Mouse (Mus musculus) embryonic stem cell, embryonic (primary cell): Measurements from ENCODE around the gene Mrpl12.

Experiments used
- CTCF ChIA-PET, 4 experiments: fragments of 300-600 bp in 2 of 4; fragments of 350-600 bp in 2 of 4; sonication (Branson Sonifier 250); formaldehyde crosslinking; loops; one replicate each; lab custom pipeline; 2022; ENCODE audit warnings: inconsistent platforms in 2 of 4; lab: Charles Lee
- POLR2A ChIA-PET, 4 experiments: fragments of 300-600 bp in 2 of 4; fragments of 350-600 bp in 2 of 4; sonication (Branson Sonifier 250); formaldehyde crosslinking; loops; one replicate each; lab custom pipeline; 2022; ENCODE audit warnings: antibody characterized with exemption in 4 of 4, inconsistent platforms in 1 of 4; lab: Charles Lee

The Mrpl12 gene

DNA sequence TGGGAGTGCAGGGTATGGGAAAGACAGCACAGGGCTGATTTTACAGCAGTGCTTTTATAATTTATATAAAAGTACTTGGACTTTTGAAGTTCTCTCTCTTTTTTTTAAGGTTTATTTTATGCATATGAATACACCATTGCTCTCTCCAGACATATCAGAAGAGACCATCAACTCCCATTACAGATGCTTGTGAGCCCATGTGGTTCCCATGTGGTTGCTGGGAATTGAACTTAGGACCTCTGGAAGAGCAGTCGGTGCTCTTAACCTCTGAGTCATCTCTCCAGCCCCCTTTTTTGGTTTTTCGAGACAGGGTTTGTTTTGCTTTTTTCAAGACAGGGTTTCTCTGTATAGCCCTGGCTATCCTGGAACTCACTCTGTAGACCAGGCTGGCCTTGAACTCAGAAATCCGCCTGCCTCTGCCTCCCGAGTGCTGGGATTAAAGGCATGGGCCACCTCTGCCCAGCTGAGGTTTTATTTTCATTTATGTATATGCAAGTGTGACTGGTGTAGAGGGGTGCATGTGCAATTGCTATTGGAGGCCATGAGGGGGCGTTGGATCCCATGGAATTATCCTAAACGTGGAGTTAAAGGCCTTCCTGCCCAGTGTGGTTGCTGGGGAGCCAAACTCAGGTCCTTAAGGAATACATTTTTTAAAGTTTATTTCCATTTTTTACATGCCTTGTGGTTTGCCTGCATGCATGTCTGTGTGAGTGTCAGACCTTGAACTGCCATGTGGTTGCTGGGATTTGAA lies 25.4 kb upstream of the Mrpl12 start:
- ChIA-PET POLR2A (interaction anchor here (1.0 to 3.6 kb wide), 13 partner anchors 8 to 30 kb away, joined by 3 to 58 read pairs (median 7); partner anchors contain the start of genes Arl16 (in 4 of the 4) and Mrpl12 (in 2 of the 4)), CTCF (interaction anchor here in 2 of 4 experiments (0.6 to 1.8 kb wide), 4 partner anchors 8 to 588 kb away, joined by 3 to 6 read pairs (median 4); partner anchors contain the start of genes Arl16 (in 2 of the 2) and Mrpl12 (in 1 of the 2))

DNA sequence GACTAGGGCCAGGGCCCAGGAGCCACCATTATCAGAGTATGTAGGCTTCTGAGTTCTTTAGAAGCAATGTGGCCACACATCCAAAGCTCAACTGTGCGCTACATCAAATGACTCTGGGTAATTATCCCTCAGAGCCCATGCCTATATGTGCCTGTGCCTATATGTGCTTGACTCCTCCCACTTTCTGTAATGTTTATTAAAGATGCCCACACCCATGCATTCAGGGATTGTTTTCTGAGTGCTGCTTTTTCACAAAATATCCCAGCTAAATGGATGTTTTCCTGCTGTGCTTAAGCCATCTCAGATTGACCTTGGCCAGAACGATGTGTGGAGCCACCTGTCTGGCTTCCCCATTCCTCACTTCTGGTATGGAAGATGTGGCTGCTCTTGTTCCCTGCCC lies 20.9 kb upstream of the Mrpl12 start:
- POLR2A ChIA-PET = interaction anchor here (0.6 to 2.0 kb wide), 8 partner anchors 10 to 281 kb away, joined by 3 to 10 read pairs (median 4); partner anchors contain the start of genes Mrpl12 (in 2 of the 4), Pde6g (in 1 of the 4) and Slc25a10 (in 1 of the 4)
- CTCF ChIA-PET = no interaction called here

DNA sequence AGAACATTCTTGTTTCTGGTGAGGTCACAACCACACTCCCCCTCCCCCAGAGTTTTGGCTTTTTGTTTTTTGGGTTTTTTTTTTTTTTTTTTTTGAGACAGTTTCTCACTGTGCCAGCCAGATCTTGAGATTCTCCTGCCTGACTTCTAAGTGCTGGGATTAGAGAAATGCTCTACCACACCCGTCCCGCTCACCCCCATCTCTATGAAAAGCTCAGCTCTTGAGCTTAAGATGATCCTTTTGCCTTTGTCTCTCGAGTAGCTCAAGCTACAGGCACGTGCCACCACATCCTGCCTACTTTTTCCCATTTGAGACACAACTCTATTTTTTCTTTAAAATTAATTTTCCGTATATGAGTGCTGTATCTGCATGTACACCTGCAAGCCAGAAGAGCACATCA lies 20.0 kb upstream of the Mrpl12 start:
- ChIA-PET CTCF (interaction anchor here in 1 of 4 experiments (0.6 kb wide), 1 partner anchor 627 kb away, joined by 6 read pairs; no protein-coding TSS in a partner anchor), POLR2A (interaction anchor here in 3 of 4 experiments (0.6 to 2.0 kb wide), 9 partner anchors 9 to 86 kb away, joined by 3 to 10 read pairs (median 4); partner anchors contain the start of genes Mrpl12 (in 2 of the 3) and Pde6g (in 1 of the 3))

DNA sequence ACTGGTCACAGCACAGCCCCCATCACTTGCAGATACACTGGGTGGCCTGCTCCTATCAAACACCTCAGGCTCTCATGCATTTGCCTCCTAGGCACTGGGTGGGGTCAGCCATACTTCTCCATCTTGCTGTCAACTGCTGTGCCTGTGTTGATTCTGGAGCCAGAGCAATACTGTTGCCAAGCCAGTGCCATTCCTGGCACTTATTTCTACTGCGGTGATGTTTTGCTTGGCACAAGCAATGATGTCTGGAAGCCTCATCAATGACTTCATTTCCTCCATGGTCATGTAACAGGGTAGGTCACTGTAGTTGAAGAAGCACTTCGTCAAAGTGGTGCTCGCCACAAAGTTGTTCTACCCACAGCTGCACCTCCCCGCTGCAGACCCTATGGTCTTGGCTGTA lies 18.9 kb upstream of the Mrpl12 start:
- ChIA-PET POLR2A (interaction anchor here in 1 of 4 experiments (0.6 to 4.3 kb wide), 9 partner anchors 17 to 109 kb away, joined by 3 to 33 read pairs (median 20); partner anchors contain the start of genes Mrpl12, Nploc4, P4hb and Slc25a10), CTCF (no interaction called here)

DNA sequence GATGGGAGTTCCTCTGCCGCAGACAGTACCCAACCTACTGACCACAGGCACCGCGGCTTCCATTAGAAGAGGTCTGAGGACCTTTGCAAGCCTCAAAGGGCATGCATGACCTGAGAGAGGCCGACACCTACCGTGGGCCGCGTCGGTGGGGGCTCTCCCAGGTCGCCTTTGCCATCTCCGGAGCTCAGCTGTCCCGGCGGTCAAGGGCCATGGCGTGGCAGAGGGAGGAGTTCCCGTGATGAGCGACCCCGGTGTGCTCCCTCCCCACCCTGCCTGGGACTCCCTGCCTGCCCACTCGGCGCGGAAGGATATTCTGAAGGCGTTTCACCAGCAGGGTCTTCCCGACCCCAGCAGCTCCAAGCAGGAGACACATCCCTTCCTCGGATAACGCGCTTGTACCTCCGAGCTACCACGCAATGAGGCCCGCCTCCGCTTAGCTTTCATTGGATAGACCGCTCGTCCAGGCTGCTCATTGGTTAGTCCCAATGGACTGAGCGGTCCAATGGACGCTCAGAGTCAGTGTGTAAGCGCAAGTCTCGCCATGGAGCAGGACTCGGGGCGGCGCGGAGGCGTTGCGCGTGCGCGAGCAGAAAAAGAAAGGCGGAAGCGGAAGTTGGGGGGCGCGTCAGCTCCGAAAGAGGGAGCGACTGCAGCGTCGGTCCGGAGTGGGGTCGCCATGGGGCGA lies 17.2 kb upstream of the Mrpl12 start, which contains the start of gene Arl16:
Gene Arl16 (minus strand): TSS at position 557 of the 685 bp plus-strand sequence.
- ChIA-PET CTCF (interaction anchor here (0.5 to 2.7 kb wide), 28 partner anchors 8 to 357 kb away, joined by 3 to 17 read pairs (median 4); partner anchors contain the start of genes Ccdc137 (in 3 of the 4), Oxld1 (in 3 of the 4) and Slc25a10 (in 1 of the 4)), POLR2A (interaction anchor here (0.6 to 4.3 kb wide), 110 partner anchors 8 to 770 kb away, joined by 3 to 74 read pairs (median 4); partner anchors contain the start of genes Ccdc137 (in 4 of the 4), Mrpl12 (in 4 of the 4), Oxld1 (in 4 of the 4) and Nploc4 (in 3 of the 4))

DNA sequence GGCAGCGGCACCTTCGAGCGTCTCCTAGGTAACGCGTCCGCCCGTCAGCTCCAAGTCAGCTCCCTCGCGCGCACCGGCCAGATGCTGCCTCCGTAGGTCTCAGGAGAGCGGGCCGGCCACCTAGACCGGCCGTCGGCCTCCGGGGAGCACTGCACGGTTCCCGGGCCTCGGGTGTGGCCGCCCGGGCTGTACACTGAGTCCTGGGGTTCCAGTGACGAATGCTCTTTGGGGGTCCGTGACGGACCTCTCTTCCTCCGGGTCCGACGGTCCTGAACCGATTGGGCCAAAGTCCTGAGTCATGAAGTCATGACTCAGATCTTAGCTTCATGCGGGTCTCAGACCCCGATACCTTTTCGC lies 16.7 kb upstream of the Mrpl12 start:
- ChIA-PET POLR2A (interaction anchor here (0.6 to 4.3 kb wide), 98 partner anchors 9 to 769 kb away, joined by 3 to 74 read pairs (median 4); partner anchors contain the start of genes Ccdc137 (in 4 of the 4), Mrpl12 (in 4 of the 4), Oxld1 (in 4 of the 4) and P4hb (in 3 of the 4)), CTCF (interaction anchor here (0.7 to 2.7 kb wide), 19 partner anchors 9 to 309 kb away, joined by 3 to 17 read pairs (median 6); partner anchors contain the start of genes Ccdc137 (in 3 of the 4), Oxld1 (in 3 of the 4) and Slc25a10 (in 1 of the 4))

DNA sequence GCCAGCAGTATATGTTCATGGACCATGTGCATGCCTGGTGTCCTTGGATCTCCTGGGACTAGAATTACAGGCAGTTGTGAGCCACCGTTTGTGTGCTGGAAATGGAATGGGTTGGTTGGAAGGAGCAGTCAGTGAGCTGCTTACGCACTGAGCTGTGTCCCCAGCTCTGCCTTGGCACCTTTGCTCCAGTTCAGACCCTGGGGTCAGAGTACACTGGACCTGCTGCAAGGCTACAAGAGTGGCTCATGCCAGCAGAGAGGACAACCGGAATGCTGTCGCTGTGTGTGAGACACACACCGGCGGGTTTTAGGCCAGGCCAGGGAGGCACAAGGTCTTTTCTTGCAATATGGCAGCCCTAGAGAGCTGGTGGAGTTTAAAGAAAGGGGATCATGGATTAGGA lies 12.4 kb upstream of the Mrpl12 start:
- POLR2A ChIA-PET = interaction anchor here in 3 of 4 experiments (0.5 to 2.6 kb wide), 11 partner anchors 10 to 110 kb away, joined by 3 to 17 read pairs (median 4); partner anchors contain the start of genes P4hb (in 2 of the 3), Mrpl12 (in 1 of the 3) and Nploc4 (in 1 of the 3)
- CTCF ChIA-PET = interaction anchor here in 2 of 4 experiments (1.0 to 1.4 kb wide), 2 partner anchors 17 to 187 kb away, joined by 3 read pairs; no protein-coding TSS in a partner anchor

DNA sequence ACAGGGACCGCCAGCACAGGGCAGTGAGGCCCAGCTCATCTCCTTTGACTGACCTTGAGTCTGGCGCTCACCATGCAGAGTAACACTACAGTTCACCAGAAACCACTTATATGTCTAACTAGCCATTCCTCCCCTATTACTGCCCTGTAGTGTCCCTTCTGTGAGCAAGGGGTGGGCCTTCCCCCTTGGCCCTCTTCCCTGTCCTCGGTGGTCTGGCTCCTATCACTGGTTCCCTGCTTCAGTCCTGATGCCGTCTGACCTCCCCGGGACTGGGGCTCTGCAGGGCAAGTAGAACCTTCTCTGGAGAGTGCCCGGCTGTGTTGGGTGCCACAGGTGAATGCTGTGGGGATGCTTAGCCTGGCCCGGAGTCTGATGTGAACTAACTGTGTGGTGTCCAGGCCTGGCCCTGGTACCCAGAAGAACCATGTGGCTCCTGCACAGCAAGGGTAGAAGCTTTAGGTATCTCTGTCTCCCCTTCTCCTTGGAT lies 922 bp upstream of the Mrpl12 start:
- POLR2A ChIA-PET = interaction anchor here (0.6 to 3.7 kb wide), 59 partner anchors 8 to 546 kb away, joined by 3 to 74 read pairs (median 4); partner anchors contain the start of genes Arl16 (in 3 of the 4), Ccdc137 (in 3 of the 4), Oxld1 (in 3 of the 4) and P4hb (in 3 of the 4)
- CTCF ChIA-PET = interaction anchor here in 3 of 4 experiments (0.7 to 1.3 kb wide), 5 partner anchors 24 to 230 kb away, joined by 3 to 4 read pairs (median 3); partner anchors contain the start of genes Ccdc137 (in 1 of the 3), Cenpx (in 1 of the 3), Lrrc45 (in 1 of the 3) and Oxld1 (in 1 of the 3)

DNA sequence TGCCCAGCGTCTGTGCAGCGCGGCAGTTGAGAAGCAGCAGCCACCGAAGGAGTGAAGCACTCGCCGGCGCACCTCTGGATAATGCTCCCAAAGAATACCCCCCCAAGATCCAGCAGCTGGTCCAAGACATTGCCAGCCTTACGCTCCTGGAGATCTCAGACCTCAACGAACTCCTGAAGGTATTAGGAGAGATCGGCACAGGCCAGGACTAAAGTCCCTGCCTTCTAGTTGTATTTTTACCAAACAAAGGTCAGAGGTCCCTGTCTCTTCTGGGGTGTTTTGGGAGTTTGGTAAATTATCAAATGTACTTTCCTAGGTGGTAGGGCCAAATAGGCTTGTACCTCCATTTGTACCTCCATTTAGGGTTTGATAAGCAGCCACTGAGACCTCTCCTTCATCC lies 838 bp downstream of the Mrpl12 start:
- ChIA-PET POLR2A (interaction anchor here (0.5 to 3.7 kb wide), 32 partner anchors 8 to 1219 kb away, joined by 3 to 74 read pairs (median 6); partner anchors contain the start of genes Arl16 (in 4 of the 4), P4hb (in 3 of the 4), Ccdc137 (in 1 of the 4) and Cenpx (in 1 of the 4)), CTCF (interaction anchor here in 1 of 4 experiments (1.2 kb wide), 1 partner anchor 94 kb away, joined by 3 read pairs; no protein-coding TSS in a partner anchor)

DNA sequence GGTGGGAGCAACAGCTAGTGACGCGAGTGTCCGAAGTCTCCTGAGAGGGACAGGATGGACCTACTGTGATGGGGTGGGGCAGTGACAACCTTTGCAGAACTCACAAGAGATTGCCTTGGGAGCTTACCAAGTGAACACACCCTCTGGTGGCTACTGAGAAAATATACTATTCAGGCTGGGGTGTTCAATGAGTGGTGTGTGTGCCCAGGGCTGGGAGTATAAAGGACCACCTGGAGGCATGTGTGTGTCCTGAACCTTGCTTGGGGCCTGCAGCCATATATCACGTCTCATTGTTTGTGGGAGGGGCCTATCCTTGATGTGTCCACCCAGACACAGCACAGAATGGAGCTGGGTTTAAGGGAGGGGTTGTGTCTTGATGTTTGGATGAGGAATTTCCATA lies 4.1 kb downstream of the Mrpl12 start:
- POLR2A ChIA-PET = interaction anchor here in 3 of 4 experiments (0.7 to 9.3 kb wide), 42 partner anchors 9 to 233 kb away, joined by 3 to 152 read pairs (median 6); partner anchors contain the start of genes Arl16 (in 2 of the 3), Ccdc137 (in 2 of the 3), Oxld1 (in 2 of the 3) and P4hb (in 2 of the 3)
- CTCF ChIA-PET = interaction anchor here (0.6 to 3.4 kb wide), 22 partner anchors 9 to 337 kb away, joined by 3 to 25 read pairs (median 4); partner anchors contain the start of genes Arl16 (in 1 of the 4), Ccdc137 (in 1 of the 4), Oxld1 (in 1 of the 4) and P4hb (in 1 of the 4)

DNA sequence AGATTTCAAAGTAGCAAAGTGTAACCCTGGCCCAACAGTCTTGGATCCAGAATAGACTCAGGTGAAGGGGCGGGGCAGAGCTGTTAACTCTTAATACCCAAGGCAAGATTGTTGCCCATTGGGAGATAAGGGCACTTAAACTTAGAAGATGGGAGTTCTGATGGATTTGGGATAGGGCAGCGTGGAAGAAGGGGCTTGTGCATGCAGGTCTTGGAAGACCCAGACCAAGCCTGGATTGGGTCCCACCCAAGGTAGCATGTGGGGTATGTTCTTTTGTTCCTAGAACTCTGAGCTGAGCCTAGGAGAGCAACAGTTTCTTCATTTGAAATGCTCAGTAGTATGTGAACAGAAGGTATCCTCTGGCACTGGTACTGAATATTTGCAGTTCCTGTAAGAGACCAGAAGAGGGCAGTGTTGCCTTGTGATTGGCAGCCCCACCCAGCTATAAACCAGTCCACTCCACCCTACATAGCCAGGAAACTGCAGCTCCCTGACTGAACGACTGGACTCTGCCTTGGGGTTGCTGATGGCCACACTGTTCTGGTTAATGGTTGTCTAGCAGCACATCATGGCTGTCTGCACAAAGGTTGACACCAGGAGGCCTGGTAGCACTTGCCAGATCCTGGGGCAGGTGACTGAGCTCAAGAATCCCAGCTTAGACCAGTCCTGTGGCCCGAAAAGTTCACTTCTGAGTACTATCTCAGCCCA lies 4.8 kb downstream of the Mrpl12 start:
- POLR2A ChIA-PET = interaction anchor here (0.5 to 9.3 kb wide), 87 partner anchors 9 to 559 kb away, joined by 3 to 152 read pairs (median 4); partner anchors contain the start of genes Arl16 (in 3 of the 4), Ccdc137 (in 2 of the 4), Cenpx (in 2 of the 4) and Gcgr (in 2 of the 4)
- CTCF ChIA-PET = interaction anchor here (0.6 to 3.4 kb wide), 66 partner anchors 10 to 580 kb away, joined by 3 to 25 read pairs (median 4); partner anchors contain the start of genes Arl16 (in 4 of the 4), Rac3 (in 2 of the 4), Ccdc137 (in 1 of the 4) and Gcgr (in 1 of the 4)

DNA sequence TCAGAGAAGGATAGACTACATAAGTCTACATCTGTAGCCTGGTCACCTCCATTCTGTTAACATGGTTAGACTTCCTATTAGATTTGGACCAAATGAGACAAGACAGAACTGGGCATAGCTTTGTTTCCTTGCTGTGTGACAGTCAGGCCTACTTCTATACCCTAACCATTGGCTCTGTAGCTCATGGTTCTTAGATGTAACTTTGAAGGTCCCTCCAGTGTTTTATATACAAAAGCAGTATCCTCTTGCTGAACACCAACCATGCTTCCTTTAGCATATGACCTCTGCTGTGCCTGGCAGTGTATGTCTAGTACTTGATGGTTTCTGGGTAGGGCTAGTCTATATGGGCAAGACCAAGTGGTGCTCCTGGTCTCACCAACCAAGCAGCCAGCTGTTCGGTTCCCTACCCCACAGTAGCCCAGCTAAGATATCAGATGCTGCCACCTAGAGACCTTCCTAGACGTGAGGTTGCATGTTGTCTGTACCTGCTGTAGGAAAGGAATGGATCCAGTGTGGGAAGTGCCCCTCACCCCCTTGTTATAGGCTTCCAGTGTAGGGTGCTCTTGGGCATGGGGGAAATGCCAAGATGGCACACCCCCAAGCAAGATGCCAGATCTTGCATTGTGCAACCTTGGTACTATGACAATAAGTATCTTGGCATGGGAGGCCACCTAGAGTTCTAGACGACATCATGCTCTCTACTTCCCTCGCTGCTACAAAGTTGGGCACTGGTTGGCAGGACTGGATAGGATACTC lies 6.1 kb downstream of the Mrpl12 start:
- CTCF ChIA-PET = interaction anchor here (0.6 to 3.4 kb wide), 25 partner anchors 12 to 551 kb away, joined by 3 to 19 read pairs (median 4); partner anchors contain the start of genes Arl16 (in 2 of the 4), Ccdc137 (in 1 of the 4), Gcgr (in 1 of the 4) and Oxld1 (in 1 of the 4)
- POLR2A ChIA-PET = interaction anchor here (0.8 to 9.3 kb wide), 59 partner anchors 7 to 557 kb away, joined by 3 to 152 read pairs (median 5); partner anchors contain the start of genes Arl16 (in 2 of the 4), Ccdc137 (in 2 of the 4), Cenpx (in 2 of the 4) and Gcgr (in 2 of the 4)

DNA sequence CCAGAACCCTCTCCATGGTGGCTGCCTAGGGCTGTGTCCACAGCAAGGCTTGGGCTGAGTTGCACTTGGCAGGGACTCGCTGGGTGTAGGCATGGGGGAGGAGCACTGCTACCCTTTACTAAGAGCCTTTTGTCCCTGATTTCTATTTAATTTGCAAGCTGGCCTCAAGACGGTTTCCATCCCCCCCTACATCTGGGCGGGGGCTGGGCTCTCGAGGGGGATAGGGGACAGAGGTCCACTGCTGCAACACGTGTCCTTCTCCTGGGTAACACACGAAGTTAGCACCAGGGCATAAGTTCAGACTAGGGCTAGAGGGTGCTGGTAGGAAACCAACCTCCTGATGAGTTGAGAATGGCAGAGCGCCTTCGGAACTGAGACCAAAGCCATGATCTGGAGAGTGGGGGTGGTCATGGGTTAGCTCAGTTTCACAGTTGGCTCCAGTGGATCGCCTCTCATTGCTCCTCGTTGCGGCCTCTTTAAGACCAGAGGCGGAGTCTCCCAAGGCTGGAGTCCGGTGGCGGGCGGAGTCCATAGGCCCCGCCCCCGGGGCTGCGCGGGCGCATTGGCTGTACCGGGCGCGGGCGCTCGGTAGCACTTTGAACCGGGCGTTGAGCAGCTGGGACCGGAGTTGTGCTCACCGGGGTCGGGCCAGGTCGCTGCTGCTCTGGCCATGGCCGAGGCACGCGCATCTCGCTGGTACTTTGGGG lies 7.1 kb downstream of the Mrpl12 start, which contains the start of gene Slc25a10:
Gene Slc25a10 (plus strand): TSS at position 524 of the 707 bp plus-strand sequence.
- ChIA-PET POLR2A (interaction anchor here (0.5 to 9.3 kb wide), 94 partner anchors 7 to 655 kb away, joined by 3 to 152 read pairs (median 4); partner anchors contain the start of genes Arl16 (in 4 of the 4), P4hb (in 3 of the 4), Mafg (in 2 of the 4) and Mrpl12 (in 2 of the 4)), CTCF (interaction anchor here (0.6 to 1.9 kb wide), 19 partner anchors 14 to 285 kb away, joined by 3 to 7 read pairs (median 3); partner anchors contain the start of genes Arl16 (in 1 of the 4) and Gcgr (in 1 of the 4))
